Mouse (Mus musculus) stomach, embryonic 16.5 days (tissue): ENCODE measurements around the gene Vps35l. TPM values are rescaled to one million over a fixed set of nuclear protein-coding genes. Genes with fewer than 3 reads are reported as not detected.

Experiments used
- ATAC-seq: fragments of 200-750 bp; cut with Nextera tagmentation; 2 replicates; pipeline ENCODE4 v1.8.0; 2017; ENCODE audit warnings: moderate number of reproducible peaks, moderate TSS enrichment; ENCODE audit not compliant: insufficient read depth, low FRiP score
- H3K27ac ChIP-seq: fragments of 300-500 bp; sonication (generic); 2 replicates; pipeline ENCODE4 v1.5.1; 2014; ENCODE audit warnings: low read length
- H3K27me3 ChIP-seq: fragments of 300-500 bp; sonication (generic); 2 replicates; pipeline ENCODE4 v1.6.1; 2014; ENCODE audit warnings: low read length, control low read depth, mixed read lengths; ENCODE audit not compliant: control insufficient read depth, insufficient read depth
- H3K36me3 ChIP-seq: fragments of 300-500 bp; sonication (generic); 2 replicates; pipeline ENCODE4 v1.6.1; 2014; ENCODE audit warnings: low read length; ENCODE audit not compliant: control insufficient read depth, insufficient read depth
- H3K4me1 ChIP-seq: fragments of 300-500 bp; sonication (generic); 2 replicates; pipeline ENCODE4 v1.6.1; 2014; ENCODE audit warnings: low read length, control low read depth, mixed read lengths; ENCODE audit not compliant: control insufficient read depth, insufficient read depth
- H3K4me2 ChIP-seq: fragments of 300-500 bp; sonication (generic); 2 replicates; pipeline ENCODE4 v1.6.1; 2014; ENCODE audit warnings: low read depth, low read length, mixed read lengths
- H3K4me3 ChIP-seq: fragments of 300-500 bp; sonication (generic); replicated peaks from 2 replicates; pipeline ENCODE4 v1.5.1; 2014; ENCODE audit warnings: mild to moderate bottlenecking, low read length
- H3K9ac ChIP-seq: fragments of 300-500 bp; sonication (generic); 2 replicates; pipeline ENCODE4 v1.6.1; 2014; ENCODE audit warnings: low read length
- H3K9me3 ChIP-seq: fragments of 300-500 bp; sonication (generic); replicated peaks from 2 replicates; pipeline ENCODE4 v1.6.1; 2016; ENCODE audit warnings: low read length, control low read depth; ENCODE audit not compliant: control insufficient read depth
- WGBS: fragments of 180-500 bp; shearing (Covaris S2); extraction: QIAGEN DNeasy Blood & Tissue Kit; methylation state at CpG from one replicate; pipeline ENCODE4 v1.1.7; 2014; 5-methylcytosine and 5-hydroxymethylcytosine counted together
- polyA plus RNA-seq: library from polyadenylated mRNA; unstranded; fragments of >200 nt; fragmentation: Nextera tagmentation; extraction: Ambion mirVana; gene quantifications from 2 replicates; pipeline ENCODE4 v1.2.1, GENCODE M21; 2015

Vps35l gene
- polyA plus RNA-seq, 1 experiment from 2014 or later: 57.2 TPM

GRCm38 (mm10) chr7:118725459-118725858 lies 14.6 kb upstream of the Vps35l start:
- Histone ChIP-seq H3K4me3 (no peak overlapping the region), H3K36me3 (peaks cover 3% of the 10 kb centered on the region; the same call in 1 of the 2 replicates), H3K9ac (no peak overlapping the region), H3K4me2 (no peak overlapping the region), H3K27me3 (no peaks in the 10 kb centered on the region), H3K27ac (no peak overlapping the region), H3K4me1 (no peaks in the 10 kb centered on the region), H3K9me3 (no peaks in the 10 kb centered on the region)
- 69% methylated on average over 2 of the region's 2 CpGs for WGBS
- ATAC-seq: no peak

- Histone ChIP-seq H3K27ac (no peak overlapping the region), H3K27me3 (no peaks in the 10 kb centered on the region), H3K4me2 (no peak overlapping the region), H3K9ac (no peak overlapping the region), H3K4me1 (no peaks in the 10 kb centered on the region), H3K4me3 (no peak overlapping the region), H3K9me3 (no peaks in the 10 kb centered on the region), H3K36me3 (peaks cover 7% of the 10 kb centered on the region)
- WGBS: 88% methylated on average over 13 of the region's 13 CpGs
- ATAC-seq: no peak; the same call in 1 of the 2 replicates
Observed at GRCm38 (mm10) chr7:118728846-118729587, 11.0 kb upstream of the Vps35l start.

GRCm38 (mm10) chr7:118731781-118732180 lies 8.2 kb upstream of the Vps35l start:
- Histone ChIP-seq H3K27me3 (no peaks in the 10 kb centered on the region), H3K27ac (no peak overlapping the region), H3K36me3 (peaks cover 9% of the 10 kb centered on the region), H3K9ac (no peak overlapping the region), H3K4me3 (no peak overlapping the region), H3K9me3 (no peaks in the 10 kb centered on the region), H3K4me1 (no peaks in the 10 kb centered on the region), H3K4me2 (no peak overlapping the region)
- WGBS: 87% methylated on average over 3 of the region's 3 CpGs
- no peak for ATAC-seq

- Histone ChIP-seq H3K27me3 (no peaks in the 10 kb centered on the region), H3K9me3 (no peaks in the 10 kb centered on the region), H3K36me3 (peaks cover 9% of the 10 kb centered on the region), H3K4me3 (no peak overlapping the region), H3K27ac (no peak overlapping the region), H3K4me2 (no peak overlapping the region), H3K9ac (no peak overlapping the region), H3K4me1 (no peaks in the 10 kb centered on the region)
- ATAC-seq: no peak
- 93% methylated on average over 13 of the region's 13 CpGs for WGBS
Observed at GRCm38 (mm10) chr7:118733225-118733624, 6.8 kb upstream of the Vps35l start.

- Histone ChIP-seq H3K36me3 (peaks cover 5% of the 10 kb centered on the region; the same call in 1 of the 2 replicates), H3K4me2 (no peak overlapping the region), H3K9me3 (no peaks in the 10 kb centered on the region), H3K27me3 (no peaks in the 10 kb centered on the region), H3K4me1 (peaks cover 7% of the 10 kb centered on the region; the same call in 1 of the 2 replicates), H3K4me3 (no peak overlapping the region), H3K27ac (no peak overlapping the region), H3K9ac (no peak overlapping the region)
- no peak for ATAC-seq
- WGBS: 63% methylated on average over 1 of the region's 1 CpGs
Observed at GRCm38 (mm10) chr7:118738730-118739129, 1.3 kb upstream of the Vps35l start.

GRCm38 (mm10) chr7:118740532-118741338 lies 709 bp downstream of the Vps35l start:
- Histone ChIP-seq H3K4me3 (peak overlapping the region; percentile 71), H3K27ac (0 out of 2 replicates have a peak overlapping the region, but pooled peaks have one; percentile 25), H3K36me3 (peaks cover 5% of the 10 kb centered on the region; the same call in 1 of the 2 replicates), H3K4me2 (peak overlapping the region; percentile 84), H3K9me3 (no peaks in the 10 kb centered on the region), H3K9ac (peak overlapping the region; percentile 76), H3K27me3 (no peaks in the 10 kb centered on the region), H3K4me1 (peaks cover 7% of the 10 kb centered on the region; the same call in 1 of the 2 replicates)
- ATAC-seq: peak; percentile 97
- 2% methylated on average over 41 of the region's 41 CpGs for WGBS

- H3K9me3 ChIP-seq: no peaks in the 10 kb centered on the region
- no peak overlapping the region for H3K27ac ChIP-seq
- no peak overlapping the region for H3K4me3 ChIP-seq
- 72% methylated on average over 6 of the region's 6 CpGs for WGBS
- H3K4me2 ChIP-seq: no peak overlapping the region
- no peak overlapping the region for H3K9ac ChIP-seq
- H3K27me3 ChIP-seq: no peaks in the 10 kb centered on the region
- ATAC-seq: no peak
- H3K36me3 ChIP-seq: peaks cover 8% of the 10 kb centered on the region
- peaks cover 7% of the 10 kb centered on the region; the same call in 1 of the 2 replicates for H3K4me1 ChIP-seq
Observed at GRCm38 (mm10) chr7:118742278-118742677, 2.3 kb downstream of the Vps35l start.

GRCm38 (mm10) chr7:118744766-118745165 lies 4.7 kb downstream of the Vps35l start:
- no peak overlapping the region for H3K27ac ChIP-seq
- no peak overlapping the region for H3K4me3 ChIP-seq
- no peak overlapping the region for H3K4me2 ChIP-seq
- 95% methylated on average over 5 of the region's 5 CpGs for WGBS
- ATAC-seq: no peak
- peaks cover 10% of the 10 kb centered on the region for H3K36me3 ChIP-seq
- H3K9me3 ChIP-seq: no peaks in the 10 kb centered on the region
- peaks cover 7% of the 10 kb centered on the region; the same call in 1 of the 2 replicates for H3K4me1 ChIP-seq
- H3K27me3 ChIP-seq: no peaks in the 10 kb centered on the region
- no peak overlapping the region for H3K9ac ChIP-seq
